Mouse (Mus musculus) heart, embryonic 12.5 days (tissue): ENCODE data around the gene Gm4792. TPM values are rescaled to one million over a fixed set of nuclear protein-coding genes. Genes with fewer than 3 reads are reported as not detected.

Source experiments
- ATAC-seq: fragments of 200-750 bp; cut with Nextera tagmentation; 2 replicates; pipeline ENCODE4 v1.8.0; 2017; ENCODE audit warnings: moderate TSS enrichment, moderate library complexity; ENCODE audit not compliant: insufficient number of reproducible peaks, low FRiP score
- H3K27ac ChIP-seq: fragments of 300-500 bp; sonication (generic); 2 replicates; pipeline ENCODE4 v1.5.1; 2016; ENCODE audit warnings: mild to moderate bottlenecking, moderate library complexity; ENCODE audit not compliant: poor library complexity, severe bottlenecking
- H3K27me3 ChIP-seq: fragments of 300-500 bp; sonication (generic); replicated peaks from 2 replicates; pipeline ENCODE4 v1.6.1; 2016; ENCODE audit warnings: mild to moderate bottlenecking, moderate library complexity
- H3K36me3 ChIP-seq: fragments of 300-500 bp; sonication (generic); 2 replicates; pipeline ENCODE4 v1.6.1; 2016; ENCODE audit warnings: mild to moderate bottlenecking, moderate library complexity
- H3K4me1 ChIP-seq: fragments of 300-500 bp; sonication (generic); replicated peaks from 2 replicates; pipeline ENCODE4 v1.6.1; 2016; ENCODE audit warnings: mild to moderate bottlenecking
- H3K4me2 ChIP-seq: fragments of 300-500 bp; sonication (generic); 2 replicates; pipeline ENCODE4 v1.6.1; 2016; ENCODE audit warnings: mild to moderate bottlenecking, moderate library complexity
- H3K4me3 ChIP-seq: fragments of 300-500 bp; sonication (generic); 2 replicates; pipeline ENCODE4 v1.5.1; 2016; ENCODE audit warnings: mild to moderate bottlenecking
- H3K9ac ChIP-seq: fragments of 300-500 bp; sonication (generic); 2 replicates; pipeline ENCODE4 v1.6.1; 2016; ENCODE audit warnings: mild to moderate bottlenecking, moderate library complexity
- H3K9me3 ChIP-seq: fragments of 300-500 bp; sonication (generic); replicated peaks from 2 replicates; pipeline ENCODE4 v1.6.1; 2016; ENCODE audit warnings: mild to moderate bottlenecking, moderate library complexity
- WGBS: fragments of 180-500 bp; shearing (Covaris S2); methylation state at CpG from one replicate; pipeline ENCODE4 v1.1.7; 2016; 5-methylcytosine and 5-hydroxymethylcytosine counted together
- polyA plus RNA-seq: library from polyadenylated mRNA; unstranded; fragments of >200 nt; fragmentation: Nextera tagmentation; extraction: Ambion mirVana; gene quantifications from 2 replicates; pipeline ENCODE4 v1.2.1, GENCODE M21; 2016

Gene Gm4792
- polyA plus RNA-seq: not detected in 2 replicates

DNA sequence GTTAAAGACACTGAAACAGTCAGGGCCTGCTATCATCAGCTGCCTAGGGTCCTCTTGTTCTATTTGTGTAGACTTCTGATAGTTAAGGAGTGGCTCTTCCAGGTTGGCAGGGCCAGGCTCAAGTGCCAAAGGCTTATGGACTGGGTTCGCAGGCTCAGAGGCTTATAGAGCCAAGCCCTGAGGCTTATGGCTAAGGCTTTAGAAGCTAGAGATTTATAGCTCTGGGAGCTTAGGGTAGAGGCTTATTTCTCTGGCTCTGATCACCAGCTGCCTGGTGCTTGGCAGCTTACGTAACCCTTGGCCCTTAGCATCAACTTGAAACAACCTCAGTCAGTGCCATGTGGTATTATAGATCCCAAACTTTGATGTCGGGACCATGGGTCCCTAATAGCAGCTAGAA, at the start of gene Gm4792:
Gene Gm4792 (minus strand): TSS at position 233 of the 400 bp plus-strand sequence.
- Histone ChIP-seq H3K9ac (no peak within 1 kb of the TSS), H3K4me2 (no peak within 1 kb of the TSS), H3K4me1 (no peaks in the 10 kb centered on the region), H3K27me3 (no peaks in the 10 kb centered on the region), H3K9me3 (no peaks in the 10 kb centered on the region), H3K27ac (no peak within 1 kb of the TSS), H3K4me3 (no peak within 1 kb of the TSS), H3K36me3 (no peaks in the 10 kb centered on the region)
- 72% methylated on average over 3 of the region's 3 CpGs for WGBS
- no peak for ATAC-seq

DNA sequence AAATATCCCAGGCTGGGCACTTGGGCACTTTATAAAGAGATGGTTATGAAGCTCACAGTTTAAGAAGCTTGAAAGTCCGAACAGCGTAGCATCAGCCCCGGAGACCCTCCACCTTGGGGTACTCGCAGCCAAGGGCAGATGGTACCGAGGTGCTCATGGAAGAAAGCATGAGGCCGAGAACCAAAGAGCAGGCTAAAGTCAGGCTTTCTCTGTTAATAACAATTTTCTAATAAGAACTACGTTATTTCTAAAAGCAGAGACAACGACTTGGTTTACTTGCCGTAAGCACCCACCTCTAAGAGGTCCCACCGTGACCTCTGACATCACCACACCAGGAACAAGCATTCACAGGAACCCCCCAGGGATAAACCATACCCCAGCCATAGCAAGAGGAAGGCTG, 49.5 kb upstream of the Gm4792 start:
- ATAC-seq: no peak
- H3K27me3 ChIP-seq: no peaks in the 10 kb centered on the region
- no peak overlapping the region for H3K9ac ChIP-seq
- H3K4me2 ChIP-seq: no peak overlapping the region
- WGBS: 90% methylated on average over 10 of the region's 10 CpGs
- no peaks in the 10 kb centered on the region for H3K9me3 ChIP-seq
- H3K4me1 ChIP-seq: peaks cover 14% of the 10 kb centered on the region; the same call in 1 of the 2 replicates
- H3K4me3 ChIP-seq: no peak overlapping the region
- H3K36me3 ChIP-seq: no peaks in the 10 kb centered on the region
- no peak overlapping the region for H3K27ac ChIP-seq

DNA sequence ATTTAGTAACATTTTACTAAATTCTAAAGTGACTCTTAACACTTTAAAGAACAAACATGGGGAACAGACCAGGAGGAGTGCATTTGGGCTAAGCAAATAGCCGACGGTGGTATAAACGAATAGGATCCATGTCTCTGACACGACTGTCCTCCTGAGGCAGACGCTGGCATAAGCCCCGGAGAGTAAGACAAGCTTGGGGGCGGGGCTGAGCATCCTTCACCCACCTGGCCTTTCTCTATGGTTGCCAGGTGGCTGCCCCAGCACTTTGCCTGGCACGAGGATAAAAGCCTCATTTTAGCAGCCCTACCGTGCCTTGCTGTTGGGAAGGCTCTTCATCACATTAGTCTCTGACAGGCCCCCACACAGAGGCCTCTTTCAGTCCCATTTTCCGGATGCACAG, 48.8 kb upstream of the Gm4792 start:
- no peak for ATAC-seq
- 79% methylated on average over 10 of the region's 10 CpGs for WGBS
- Histone ChIP-seq H3K4me1 (peaks cover 14% of the 10 kb centered on the region; the same call in 1 of the 2 replicates), H3K36me3 (no peaks in the 10 kb centered on the region), H3K4me2 (no peak overlapping the region), H3K9me3 (no peaks in the 10 kb centered on the region), H3K27ac (no peak overlapping the region), H3K27me3 (no peaks in the 10 kb centered on the region), H3K9ac (no peak overlapping the region), H3K4me3 (no peak overlapping the region)

GRCm38 (mm10) chr10:94346596-94346995, 48.1 kb upstream of the Gm4792 start:
- Histone ChIP-seq H3K4me3 (no peak overlapping the region), H3K27ac (no peak overlapping the region), H3K4me1 (peaks cover 14% of the 10 kb centered on the region; the same call in 1 of the 2 replicates), H3K36me3 (no peaks in the 10 kb centered on the region), H3K9me3 (no peaks in the 10 kb centered on the region), H3K4me2 (no peak overlapping the region), H3K9ac (no peak overlapping the region), H3K27me3 (no peaks in the 10 kb centered on the region)
- WGBS: 86% methylated on average over 7 of the region's 7 CpGs
- ATAC-seq: no peak

DNA sequence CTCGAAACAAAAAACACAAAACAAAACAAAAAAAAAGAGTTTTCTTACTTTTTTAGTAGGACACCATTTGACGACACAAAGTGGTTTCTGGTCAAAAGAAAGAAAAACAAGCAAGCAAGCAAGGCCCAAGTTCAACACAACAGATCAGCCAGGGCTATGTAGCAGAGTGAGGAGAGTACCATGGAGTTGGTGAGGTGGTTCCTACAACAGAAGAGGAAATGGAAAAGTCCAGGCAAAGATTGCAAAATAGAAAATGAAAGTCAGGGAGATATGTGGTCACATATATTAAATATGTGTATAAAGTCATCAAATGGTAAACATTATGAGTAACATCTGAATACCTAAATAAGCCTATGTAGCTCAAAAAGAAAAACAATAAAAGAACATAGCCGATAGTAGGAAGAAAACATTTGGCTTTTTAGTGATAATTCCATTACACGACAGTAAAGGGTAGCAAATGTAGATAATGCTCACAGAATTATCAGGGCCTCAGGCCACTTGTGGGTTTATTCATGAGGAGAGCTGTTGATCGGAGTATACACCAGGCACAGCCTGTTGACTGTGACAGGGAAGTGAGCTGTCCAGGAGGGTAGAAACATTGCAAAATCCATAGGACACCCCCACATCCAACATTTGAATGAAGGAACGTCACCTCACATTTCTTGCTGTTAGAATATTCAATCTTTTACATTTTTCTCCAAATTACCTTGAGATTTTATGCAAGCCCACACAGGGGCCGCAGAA, 47.2 kb upstream of the Gm4792 start:
- WGBS: 73% methylated on average over 7 of the region's 7 CpGs
- H3K9me3 ChIP-seq: no peaks in the 10 kb centered on the region
- H3K36me3 ChIP-seq: no peaks in the 10 kb centered on the region
- no peak overlapping the region for H3K4me2 ChIP-seq
- no peaks in the 10 kb centered on the region for H3K27me3 ChIP-seq
- no peak for ATAC-seq
- H3K27ac ChIP-seq: no peak overlapping the region
- no peak overlapping the region for H3K9ac ChIP-seq
- no peak overlapping the region for H3K4me3 ChIP-seq
- peaks cover 14% of the 10 kb centered on the region; the same call in 1 of the 2 replicates for H3K4me1 ChIP-seq

DNA sequence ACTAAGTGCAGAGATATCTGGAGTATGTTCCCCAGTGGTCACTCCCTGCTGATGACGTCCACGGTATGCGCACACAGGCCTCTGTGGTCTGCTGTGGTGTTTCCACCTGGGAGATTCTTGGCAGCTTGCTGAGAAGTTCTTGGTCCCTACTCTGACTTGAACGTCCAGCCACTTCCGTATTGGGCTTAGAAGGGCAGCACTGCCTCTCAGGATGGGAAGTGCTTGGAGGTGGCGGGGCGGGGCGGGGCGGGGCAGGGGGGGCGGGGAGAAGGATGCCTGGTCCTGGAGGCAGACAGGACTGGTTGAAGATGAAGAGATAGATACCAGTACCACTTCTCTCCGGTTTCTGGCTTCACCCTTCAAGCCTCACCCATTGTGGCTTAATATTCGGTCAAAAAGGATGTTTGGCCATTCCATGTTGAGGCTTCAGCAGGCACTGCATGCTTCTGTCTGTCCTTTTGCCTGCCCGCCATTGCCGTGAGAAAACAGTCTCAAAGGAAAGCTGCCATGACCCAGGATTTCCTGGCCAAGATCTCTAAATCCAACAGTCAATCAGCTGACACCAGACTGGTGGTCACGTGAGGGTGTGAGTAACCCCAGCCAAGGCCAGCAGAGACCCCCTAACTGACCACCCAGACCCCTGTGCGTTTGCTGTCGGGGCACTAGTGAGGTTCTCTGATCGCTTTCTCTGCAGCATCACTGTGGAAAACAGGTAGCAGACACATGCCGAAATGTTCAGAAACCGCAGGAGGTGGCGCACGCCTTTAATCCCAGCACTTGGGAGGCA, 46.3 kb upstream of the Gm4792 start:
- no peak overlapping the region for H3K27ac ChIP-seq
- H3K4me3 ChIP-seq: no peak overlapping the region; the same call in 1 of the 2 replicates
- peak; percentile 25; the same call in 1 of the 2 replicates for ATAC-seq
- 50% methylated on average over 22 of the region's 22 CpGs for WGBS
- 0 out of 2 replicates have a peak, but pooled peaks cover 4% of the 10 kb centered on the region for H3K27me3 ChIP-seq
- no peak overlapping the region for H3K9ac ChIP-seq
- H3K36me3 ChIP-seq: no peaks in the 10 kb centered on the region
- H3K9me3 ChIP-seq: no peaks in the 10 kb centered on the region
- peak overlapping the region; percentile 36 for H3K4me2 ChIP-seq
- H3K4me1 ChIP-seq: peaks cover 9% of the 10 kb centered on the region; the same call in 1 of the 2 replicates

GRCm38 (mm10) chr10:94343581-94343980, 45.1 kb upstream of the Gm4792 start:
- H3K36me3 ChIP-seq: no peaks in the 10 kb centered on the region
- 78% methylated on average over 7 of the region's 7 CpGs for WGBS
- H3K27me3 ChIP-seq: 0 out of 2 replicates have a peak, but pooled peaks cover 4% of the 10 kb centered on the region
- H3K4me3 ChIP-seq: no peak overlapping the region
- ATAC-seq: no peak
- no peak overlapping the region for H3K9ac ChIP-seq
- H3K9me3 ChIP-seq: no peaks in the 10 kb centered on the region
- peaks cover 9% of the 10 kb centered on the region; the same call in 1 of the 2 replicates for H3K4me1 ChIP-seq
- no peak overlapping the region for H3K27ac ChIP-seq
- no peak overlapping the region for H3K4me2 ChIP-seq

DNA sequence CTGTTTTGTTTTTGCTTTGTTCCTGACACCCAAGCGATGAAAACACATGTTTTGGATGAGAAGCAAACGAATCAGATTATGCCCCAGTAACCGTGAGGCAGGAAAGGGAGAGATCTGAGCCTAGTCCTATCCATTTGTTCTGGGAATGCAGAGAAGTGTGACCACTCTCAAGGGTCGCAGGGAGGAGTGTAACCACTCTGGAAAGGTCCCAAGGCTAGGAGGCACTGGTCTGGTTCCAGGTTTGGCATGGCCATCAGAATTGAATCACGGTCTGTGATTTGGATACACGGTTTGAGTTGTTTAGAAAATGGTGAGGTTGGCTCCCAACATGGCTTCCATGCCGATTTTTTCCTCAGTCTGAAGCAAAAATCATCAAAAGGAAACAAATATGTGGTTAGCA, 43.8 kb upstream of the Gm4792 start:
- Histone ChIP-seq H3K4me3 (no peak overlapping the region), H3K4me1 (peaks cover 9% of the 10 kb centered on the region; the same call in 1 of the 2 replicates), H3K36me3 (no peaks in the 10 kb centered on the region), H3K9me3 (no peaks in the 10 kb centered on the region), H3K9ac (no peak overlapping the region), H3K27ac (no peak overlapping the region), H3K4me2 (no peak overlapping the region), H3K27me3 (0 out of 2 replicates have a peak, but pooled peaks cover 4% of the 10 kb centered on the region)
- WGBS: 70% methylated on average over 7 of the region's 7 CpGs
- ATAC-seq: no peak

GRCm38 (mm10) chr10:94341501-94341900, 43.0 kb upstream of the Gm4792 start:
- Histone ChIP-seq H3K36me3 (no peaks in the 10 kb centered on the region), H3K4me3 (no peak overlapping the region), H3K4me1 (peaks cover 9% of the 10 kb centered on the region; the same call in 1 of the 2 replicates), H3K27ac (no peak overlapping the region), H3K9me3 (no peaks in the 10 kb centered on the region), H3K27me3 (0 out of 2 replicates have a peak, but pooled peaks cover 4% of the 10 kb centered on the region), H3K9ac (0 out of 2 replicates have a peak overlapping the region, but pooled peaks have one; percentile 40), H3K4me2 (peak overlapping the region; percentile 40)
- no peak for ATAC-seq
- WGBS: 57% methylated on average over 17 of the region's 17 CpGs

GRCm38 (mm10) chr10:94336071-94336470, 37.6 kb upstream of the Gm4792 start:
- Histone ChIP-seq H3K36me3 (no peaks in the 10 kb centered on the region), H3K4me2 (no peak overlapping the region), H3K9me3 (no peaks in the 10 kb centered on the region), H3K9ac (no peak overlapping the region), H3K4me3 (no peak overlapping the region), H3K27ac (no peak overlapping the region), H3K4me1 (no peaks in the 10 kb centered on the region), H3K27me3 (0 out of 2 replicates have a peak, but pooled peaks cover 4% of the 10 kb centered on the region)
- ATAC-seq: no peak
- WGBS: 88% methylated on average over 6 of the region's 6 CpGs

DNA sequence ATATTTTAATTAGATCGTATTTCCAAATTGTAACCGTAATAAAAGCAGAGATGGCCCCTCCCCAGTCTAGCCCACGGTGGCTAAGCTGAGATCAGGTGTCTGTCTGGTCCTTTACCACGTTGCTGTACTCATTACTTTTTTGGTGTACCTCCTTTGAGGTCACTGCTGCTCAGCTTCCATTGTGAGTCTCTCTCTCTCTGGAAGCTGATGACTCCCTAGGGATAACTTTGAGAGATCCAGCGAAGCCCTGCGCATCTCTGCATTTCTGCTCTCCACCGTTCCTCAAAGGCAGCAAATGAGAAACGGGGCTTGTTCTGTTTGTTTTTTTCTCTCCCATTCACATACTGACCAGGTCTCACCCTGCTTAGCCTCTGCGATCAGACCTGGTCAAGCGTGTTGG, 36.5 kb upstream of the Gm4792 start:
- Histone ChIP-seq H3K36me3 (no peaks in the 10 kb centered on the region), H3K27me3 (no peaks in the 10 kb centered on the region), H3K4me3 (no peak overlapping the region), H3K27ac (no peak overlapping the region), H3K4me1 (peaks cover 9% of the 10 kb centered on the region), H3K9me3 (no peaks in the 10 kb centered on the region), H3K9ac (no peak overlapping the region), H3K4me2 (no peak overlapping the region)
- ATAC-seq: no peak
- WGBS: 77% methylated on average over 10 of the region's 10 CpGs
